Mouse (Mus musculus) kidney, embryonic 14.5 days (tissue): ENCODE data around the gene Acrbp. TPM values are rescaled to one million over a fixed set of nuclear protein-coding genes. Genes with fewer than 3 reads are reported as not detected.
"Not testable (repeated sequence)": the region's sequence is repeated elsewhere in the genome, so short reads cannot be mapped to it uniquely, and the experiment has no call there.

Experiments used
- ATAC-seq: fragments of 200-750 bp; cut with Nextera tagmentation; 2 replicates; pipeline ENCODE4 v1.8.0; 2017; ENCODE audit warnings: moderate number of reproducible peaks, mild to moderate bottlenecking, moderate TSS enrichment, moderate library complexity; ENCODE audit not compliant: low FRiP score, low TSS enrichment
- H3K27ac ChIP-seq: fragments of 300-500 bp; sonication (generic); 2 replicates; pipeline ENCODE4 v1.5.1; 2014; ENCODE audit warnings: low read depth, mild to moderate bottlenecking, low read length, moderate library complexity, mixed read lengths
- H3K27me3 ChIP-seq: fragments of 300-500 bp; sonication (generic); 2 replicates; pipeline ENCODE4 v1.6.1; 2014; ENCODE audit warnings: mild to moderate bottlenecking, low read length; ENCODE audit not compliant: control insufficient read depth, insufficient read depth
- H3K36me3 ChIP-seq: fragments of 300-500 bp; sonication (generic); 2 replicates; pipeline ENCODE4 v1.6.1; 2014; ENCODE audit warnings: low read length, mixed read lengths; ENCODE audit not compliant: control insufficient read depth, insufficient read depth
- H3K4me1 ChIP-seq: fragments of 300-500 bp; sonication (generic); 2 replicates; pipeline ENCODE4 v1.6.1; 2014; ENCODE audit warnings: low read length, mixed read lengths; ENCODE audit not compliant: control insufficient read depth, insufficient read depth
- H3K4me2 ChIP-seq: fragments of 300-500 bp; sonication (generic); replicated peaks from 2 replicates; pipeline ENCODE4 v1.6.1; 2014; ENCODE audit warnings: low read depth, mild to moderate bottlenecking, low read length
- H3K4me3 ChIP-seq: fragments of 300-500 bp; sonication (generic); 2 replicates; pipeline ENCODE4 v1.5.1; 2014; ENCODE audit warnings: mild to moderate bottlenecking, low read length
- H3K9ac ChIP-seq: fragments of 300-500 bp; sonication (generic); 2 replicates; pipeline ENCODE4 v1.6.1; 2014; ENCODE audit warnings: low read depth, mild to moderate bottlenecking, low read length, moderate library complexity
- H3K9me3 ChIP-seq: fragments of 300-500 bp; sonication (generic); 2 replicates; pipeline ENCODE4 v1.6.1; 2016; ENCODE audit warnings: low read length; ENCODE audit not compliant: control insufficient read depth
- WGBS: fragments of 180-500 bp; shearing (Covaris S2); extraction: QIAGEN DNeasy Blood & Tissue Kit; methylation state at CpG from one replicate; pipeline ENCODE4 v1.1.7; 2014; 5-methylcytosine and 5-hydroxymethylcytosine counted together
- polyA plus RNA-seq: library from polyadenylated mRNA; unstranded; fragments of >200 nt; fragmentation: Nextera tagmentation; extraction: Ambion mirVana; gene quantifications from 2 replicates; pipeline ENCODE4 v1.2.1, GENCODE M21; 2014

The Acrbp gene
- polyA plus RNA-seq, 1 experiment from 2014 or later: 14.7 TPM

DNA sequence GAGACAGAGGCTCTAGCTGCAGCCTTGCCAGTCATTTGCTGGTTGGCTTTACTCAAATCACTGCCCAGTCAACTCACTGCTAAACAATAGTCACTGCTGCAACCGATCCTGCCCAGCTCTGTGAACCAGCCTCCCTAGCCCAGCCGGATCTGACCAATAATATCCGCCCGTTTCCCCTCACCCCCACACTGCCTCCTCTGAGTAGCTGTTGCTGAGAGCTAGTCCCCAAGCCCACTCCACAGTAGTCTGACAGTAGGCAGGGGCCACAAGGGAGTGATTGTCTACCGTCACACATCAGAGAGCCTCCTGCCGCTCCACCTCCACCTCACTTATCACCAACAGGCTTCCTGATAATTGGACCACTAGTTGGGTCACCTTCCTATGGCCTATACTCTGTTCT is 12.0 kb downstream of the Acrbp start:
- 21% methylated on average over 6 of the region's 6 CpGs for WGBS
- Histone ChIP-seq H3K27ac (no peak overlapping the region), H3K27me3 (no peaks in the 10 kb centered on the region), H3K9me3 (no peaks in the 10 kb centered on the region), H3K4me3 (no peak overlapping the region), H3K9ac (no peak overlapping the region; the same call in 1 of the 2 replicates), H3K4me2 (no peak overlapping the region), H3K4me1 (0 out of 2 replicates have a peak, but pooled peaks cover 6% of the 10 kb centered on the region), H3K36me3 (no peaks in the 10 kb centered on the region)
- peak; percentile 85 for ATAC-seq

GRCm38 (mm10) chr6:125062511-125062910 is 13.0 kb downstream of the Acrbp start:
- 82% methylated on average over 5 of the region's 5 CpGs for WGBS
- H3K27me3 ChIP-seq: no peaks in the 10 kb centered on the region
- H3K4me2 ChIP-seq: no peak overlapping the region
- H3K27ac ChIP-seq: no peak overlapping the region
- ATAC-seq: no peak
- no peaks in the 10 kb centered on the region for H3K36me3 ChIP-seq
- H3K9me3 ChIP-seq: no peaks in the 10 kb centered on the region
- H3K4me3 ChIP-seq: no peak overlapping the region
- 0 out of 2 replicates have a peak overlapping the region, but pooled peaks have one; percentile 4 for H3K9ac ChIP-seq
- 0 out of 2 replicates have a peak, but pooled peaks cover 6% of the 10 kb centered on the region for H3K4me1 ChIP-seq

DNA sequence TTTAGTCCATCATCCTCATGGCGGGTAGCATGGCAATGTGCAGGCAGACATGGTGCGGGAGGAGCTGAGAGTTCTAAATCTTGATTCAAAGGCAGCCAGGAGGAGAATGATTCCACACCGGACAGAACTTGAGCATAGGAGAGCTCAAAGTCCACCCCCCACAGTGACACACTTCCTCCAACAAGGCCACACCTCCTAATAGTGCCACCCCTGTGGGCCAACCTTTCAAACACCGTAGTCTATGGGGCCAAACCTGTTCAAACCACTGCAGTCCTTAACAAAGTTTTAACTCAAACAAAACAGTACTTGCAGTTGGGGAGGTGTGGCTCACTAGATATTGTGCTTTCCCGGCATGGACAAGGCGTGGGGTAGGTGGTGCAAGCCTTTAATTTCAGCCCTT is 14.4 kb downstream of the Acrbp start:
- Histone ChIP-seq H3K4me1 (0 out of 2 replicates have a peak, but pooled peaks cover 6% of the 10 kb centered on the region), H3K9ac (no peak overlapping the region), H3K27me3 (no peaks in the 10 kb centered on the region), H3K27ac (no peak overlapping the region), H3K9me3 (no peaks in the 10 kb centered on the region), H3K4me3 (no peak overlapping the region), H3K36me3 (no peaks in the 10 kb centered on the region), H3K4me2 (no peak overlapping the region)
- ATAC-seq: no peak
- 88% methylated on average over 6 of the region's 6 CpGs for WGBS

DNA sequence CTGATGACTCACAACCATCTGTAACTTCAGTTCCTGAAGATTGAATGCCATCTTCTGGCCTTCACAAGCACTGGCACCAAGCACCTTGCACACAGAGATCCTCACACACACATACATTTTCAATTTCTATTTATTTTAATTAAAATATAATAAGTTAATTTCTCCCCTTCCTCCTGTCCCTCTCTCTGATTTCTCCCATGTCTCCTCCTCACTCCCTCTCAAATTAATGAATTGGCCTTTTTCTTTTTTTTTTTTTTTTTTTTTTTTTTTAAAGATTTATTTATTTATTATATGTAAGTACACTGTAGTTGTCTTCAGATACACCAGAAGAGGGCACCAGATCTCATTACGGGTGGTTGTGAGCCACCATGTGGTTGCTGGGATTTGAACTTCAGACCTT is 15.7 kb downstream of the Acrbp start:
- not testable (repeated sequence) for H3K27me3 ChIP-seq, H3K4me3 ChIP-seq, H3K36me3 ChIP-seq, H3K4me1 ChIP-seq, H3K27ac ChIP-seq, H3K9me3 ChIP-seq, H3K4me2 ChIP-seq, H3K9ac ChIP-seq, ATAC-seq
- WGBS: no CpG with 5 or more reads among the region's 1 CpGs

DNA sequence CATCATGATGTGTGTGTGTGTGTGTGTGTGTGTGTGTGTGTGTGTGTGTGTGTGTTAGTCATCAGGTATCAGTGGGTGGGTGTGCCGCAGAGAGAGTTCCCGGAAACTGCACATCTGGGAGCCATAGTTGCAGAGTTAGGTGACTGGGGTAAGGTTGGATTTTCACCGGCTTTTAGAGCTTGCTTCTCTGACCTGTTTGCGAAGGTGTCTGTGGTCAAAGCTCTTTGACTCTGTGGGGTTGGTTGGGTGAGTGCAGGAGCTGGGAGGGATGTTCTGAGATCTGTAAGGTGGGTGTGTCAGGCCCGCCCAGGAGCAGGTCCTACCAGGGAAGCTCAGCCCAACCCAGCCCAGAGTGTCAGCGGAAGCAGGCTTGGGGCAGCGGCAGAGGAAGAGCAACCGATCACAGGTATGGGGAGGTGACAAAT is 18.1 kb downstream of the Acrbp start, which contains the start of gene Lpar5:
Gene Lpar5 (plus strand): TSS at position 350 of the 425 bp plus-strand sequence.
- Histone ChIP-seq H3K27me3 (no peaks in the 10 kb centered on the region), H3K4me1 (no peaks in the 10 kb centered on the region), H3K4me2 (no peak within 1 kb of the TSS), H3K36me3 (no peaks in the 10 kb centered on the region), H3K9ac (no peak within 1 kb of the TSS), H3K27ac (no peak within 1 kb of the TSS), H3K4me3 (no peak within 1 kb of the TSS), H3K9me3 (no peaks in the 10 kb centered on the region)
- no peak for ATAC-seq
- 44% methylated on average over 8 of the region's 8 CpGs for WGBS

DNA sequence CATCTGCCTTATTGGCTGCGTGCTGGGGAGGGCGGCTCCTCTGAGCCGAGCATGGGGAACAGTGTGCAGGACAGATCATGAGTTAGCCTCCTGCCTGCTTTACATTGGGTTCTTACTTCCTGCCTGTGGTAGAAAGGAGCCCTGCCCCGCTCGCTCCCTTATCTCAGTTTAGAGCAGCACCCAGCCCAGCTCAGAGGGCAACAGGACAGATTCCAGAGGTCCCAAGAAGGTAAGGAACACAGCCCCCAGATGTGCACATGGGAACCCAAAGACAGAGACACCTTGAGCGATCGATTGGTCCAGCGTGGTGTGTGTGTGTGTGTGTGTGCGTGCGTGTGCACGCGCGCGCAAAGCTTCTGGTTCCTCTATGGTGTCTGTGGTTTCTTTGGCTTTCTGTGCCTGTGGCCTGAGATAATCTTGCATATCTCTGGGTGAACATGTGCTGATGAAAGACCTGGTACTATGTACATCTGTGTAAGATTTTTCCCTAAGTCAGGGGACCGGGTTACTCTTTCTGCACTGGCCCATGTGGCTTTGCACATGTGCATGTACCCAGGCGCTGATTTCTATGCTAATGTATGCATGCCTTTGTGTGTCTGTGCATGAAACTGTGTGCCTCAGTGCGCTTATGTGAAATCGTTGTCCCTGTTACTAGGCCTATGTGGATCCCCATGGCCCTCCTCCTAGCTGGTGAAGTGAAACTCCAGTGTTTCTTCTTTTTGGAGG is 21.8 kb downstream of the Acrbp start:
- no peaks in the 10 kb centered on the region for H3K27me3 ChIP-seq
- H3K9me3 ChIP-seq: no peaks in the 10 kb centered on the region
- no peak for ATAC-seq
- H3K4me2 ChIP-seq: no peak overlapping the region
- H3K4me1 ChIP-seq: no peaks in the 10 kb centered on the region
- H3K27ac ChIP-seq: no peak overlapping the region
- H3K9ac ChIP-seq: no peak overlapping the region
- H3K36me3 ChIP-seq: no peaks in the 10 kb centered on the region
- WGBS: 85% methylated on average over 18 of the region's 18 CpGs
- H3K4me3 ChIP-seq: no peak overlapping the region

DNA sequence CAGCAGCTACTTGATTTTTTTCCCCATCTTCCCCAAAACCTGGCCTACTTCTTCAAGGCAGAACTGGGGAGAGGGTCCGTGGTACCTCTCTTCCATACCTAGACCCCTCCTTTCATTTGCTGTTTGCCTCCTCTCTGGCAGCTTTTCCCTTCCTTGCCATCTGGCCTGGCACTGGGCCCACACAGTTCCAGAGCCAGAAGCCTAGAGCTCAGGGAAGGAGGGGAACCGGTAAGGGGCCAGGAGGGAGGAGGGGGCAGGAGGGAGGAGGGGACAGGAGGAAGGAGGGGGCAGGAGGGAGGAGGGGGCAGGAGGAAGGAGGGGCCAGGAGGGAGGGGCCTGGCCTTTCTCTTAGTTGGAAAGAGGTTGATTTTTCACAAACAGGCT is 22.4 kb downstream of the Acrbp start:
- no peak overlapping the region for H3K4me3 ChIP-seq
- H3K9me3 ChIP-seq: no peaks in the 10 kb centered on the region
- H3K4me2 ChIP-seq: no peak overlapping the region
- no peak for ATAC-seq
- 29% methylated on average over 2 of the region's 2 CpGs for WGBS
- H3K27ac ChIP-seq: no peak overlapping the region
- H3K4me1 ChIP-seq: no peaks in the 10 kb centered on the region
- H3K27me3 ChIP-seq: no peaks in the 10 kb centered on the region
- no peak overlapping the region for H3K9ac ChIP-seq
- no peaks in the 10 kb centered on the region for H3K36me3 ChIP-seq

GRCm38 (mm10) chr6:125073825-125074224 is 24.3 kb downstream of the Acrbp start:
- WGBS: 71% methylated on average over 8 of the region's 8 CpGs
- Histone ChIP-seq H3K4me3 (no peak overlapping the region), H3K27me3 (no peaks in the 10 kb centered on the region), H3K4me2 (no peak overlapping the region), H3K9ac (no peak overlapping the region), H3K36me3 (no peaks in the 10 kb centered on the region), H3K9me3 (no peaks in the 10 kb centered on the region), H3K27ac (no peak overlapping the region), H3K4me1 (no peaks in the 10 kb centered on the region)
- ATAC-seq: no peak

- peak overlapping the region; percentile 42 for H3K4me3 ChIP-seq
- no peak; the same call in 1 of the 2 replicates for ATAC-seq
- no peak overlapping the region for H3K27ac ChIP-seq
- H3K4me2 ChIP-seq: peak overlapping the region; percentile 72
- no peaks in the 10 kb centered on the region for H3K36me3 ChIP-seq
- H3K9me3 ChIP-seq: no peaks in the 10 kb centered on the region
- H3K9ac ChIP-seq: peak overlapping the region; percentile 70
- peaks cover 5% of the 10 kb centered on the region for H3K4me1 ChIP-seq
- WGBS: 25% methylated on average over 25 of the region's 25 CpGs
- no peaks in the 10 kb centered on the region for H3K27me3 ChIP-seq
These were observed 31.9 kb downstream of the Acrbp start for GRCm38 (mm10) chr6:125081394-125081793.
